Mouse (Mus musculus): Measurements from ENCODE around the gene Ciita.

Gene Ciita

DNA sequence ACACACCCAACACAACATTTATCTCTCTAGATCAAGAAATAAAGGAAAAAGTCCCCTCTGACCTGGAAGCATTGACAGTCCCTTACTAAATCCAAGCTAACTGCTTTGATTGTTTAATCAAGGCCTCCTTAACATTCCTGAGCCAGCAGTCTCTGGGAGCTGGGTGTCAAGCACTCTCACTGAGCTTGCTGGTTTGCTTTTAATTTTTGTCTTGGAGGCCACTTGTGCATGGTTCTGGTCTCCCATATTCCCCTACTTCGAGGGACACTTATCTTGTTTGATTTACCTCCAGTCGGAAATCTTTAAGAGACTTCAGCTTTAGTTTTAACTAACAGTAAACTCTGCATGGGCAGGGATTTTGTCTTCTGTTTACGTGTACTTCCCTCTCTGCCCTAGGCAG, 4.9 kb upstream of the Ciita start:
- DNase-seq (ENCODE audit: low spot score) = no peak

DNA sequence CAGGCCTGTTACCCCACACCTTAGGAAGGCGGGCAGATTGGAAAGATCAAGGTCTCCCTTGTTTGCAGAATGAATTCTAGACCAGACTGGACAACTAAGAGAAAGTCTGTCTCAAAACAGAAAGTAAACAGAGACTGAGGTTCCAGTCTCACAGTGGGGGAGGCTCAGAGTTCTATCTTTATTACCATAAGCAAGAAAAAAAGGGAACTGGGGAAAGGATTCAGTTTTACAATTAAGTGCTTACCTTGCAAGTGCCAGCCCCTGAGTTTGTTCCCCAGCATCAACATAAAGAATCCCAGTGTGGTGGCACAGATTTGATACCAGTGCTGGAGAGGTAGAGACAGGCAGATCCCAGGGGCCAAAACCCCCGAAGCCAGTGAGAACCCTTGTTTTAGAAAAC, 3.9 kb upstream of the Ciita start:
- DNase-seq (ENCODE audit: low spot score) = no peak

DNA sequence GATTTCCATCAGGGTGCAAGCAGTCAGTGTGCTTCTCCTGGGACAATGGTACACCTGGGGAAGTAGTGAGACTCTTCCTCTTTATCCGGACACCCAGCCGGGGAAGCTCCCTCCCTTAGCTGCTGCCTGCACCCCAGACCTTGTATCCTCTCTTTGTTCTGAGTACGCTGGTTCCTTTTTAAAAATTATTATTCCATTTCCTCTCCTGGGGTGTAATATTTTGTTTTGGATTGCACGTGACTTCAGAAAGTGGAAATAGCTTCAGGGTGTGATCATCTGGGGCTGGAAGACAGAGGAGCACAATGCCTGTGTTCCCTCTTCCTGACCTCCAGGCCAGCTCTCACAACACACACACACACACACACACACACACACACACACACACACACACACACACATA, 2.5 kb downstream of the Ciita start:
- no peak for DNase-seq (ENCODE audit: low spot score)

DNA sequence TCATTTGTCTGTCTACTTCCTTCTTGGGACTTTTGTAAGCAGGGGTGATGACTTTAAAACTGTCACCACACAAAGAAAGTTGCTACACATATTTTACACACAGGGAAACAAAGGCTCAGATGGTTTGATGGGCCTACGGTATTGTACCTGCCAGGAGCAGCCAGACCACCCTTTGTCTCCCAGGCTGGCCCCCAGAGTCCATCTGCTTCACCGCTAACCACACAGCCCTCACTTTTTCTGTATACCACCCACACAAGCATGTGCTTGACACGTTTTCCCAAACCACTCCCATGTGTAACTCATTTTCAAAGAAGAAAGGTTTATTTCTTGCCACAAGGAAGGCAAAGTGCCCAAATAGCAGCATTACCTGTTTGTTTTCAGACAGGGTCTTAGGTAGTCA, 7.1 kb downstream of the Ciita start:
- no peak for DNase-seq (ENCODE audit: low spot score)

DNA sequence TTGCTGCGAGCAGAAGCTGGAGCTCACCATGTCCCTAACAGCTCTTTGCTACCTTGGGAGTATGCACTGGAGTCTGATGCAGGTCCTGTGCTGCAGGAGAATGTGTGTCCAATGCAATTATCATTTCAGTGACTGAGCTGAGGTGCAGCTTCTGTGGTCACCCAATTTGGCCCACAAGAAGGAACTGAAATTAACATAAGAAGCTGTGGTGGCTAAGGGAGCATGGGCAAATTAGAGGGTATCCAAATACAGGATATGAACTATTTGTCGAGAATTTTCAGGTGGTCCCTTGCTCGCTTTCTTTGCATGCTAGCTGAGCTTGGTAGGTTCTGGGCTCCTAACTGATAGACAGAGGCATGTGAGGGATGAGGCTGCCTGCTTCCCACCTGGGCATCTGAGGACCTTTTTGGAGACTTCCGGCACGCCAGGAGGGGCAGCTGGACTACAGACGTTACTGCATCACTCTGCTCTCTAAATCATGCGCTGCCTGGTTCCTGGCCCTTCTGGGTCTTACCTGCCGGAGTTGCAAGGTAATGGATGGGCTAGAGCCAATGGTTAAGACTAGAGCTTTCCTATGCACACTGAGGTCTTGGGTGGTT, 8.1 kb downstream of the Ciita start:
- DNase-seq (ENCODE audit: low spot score) = no peak

DNA sequence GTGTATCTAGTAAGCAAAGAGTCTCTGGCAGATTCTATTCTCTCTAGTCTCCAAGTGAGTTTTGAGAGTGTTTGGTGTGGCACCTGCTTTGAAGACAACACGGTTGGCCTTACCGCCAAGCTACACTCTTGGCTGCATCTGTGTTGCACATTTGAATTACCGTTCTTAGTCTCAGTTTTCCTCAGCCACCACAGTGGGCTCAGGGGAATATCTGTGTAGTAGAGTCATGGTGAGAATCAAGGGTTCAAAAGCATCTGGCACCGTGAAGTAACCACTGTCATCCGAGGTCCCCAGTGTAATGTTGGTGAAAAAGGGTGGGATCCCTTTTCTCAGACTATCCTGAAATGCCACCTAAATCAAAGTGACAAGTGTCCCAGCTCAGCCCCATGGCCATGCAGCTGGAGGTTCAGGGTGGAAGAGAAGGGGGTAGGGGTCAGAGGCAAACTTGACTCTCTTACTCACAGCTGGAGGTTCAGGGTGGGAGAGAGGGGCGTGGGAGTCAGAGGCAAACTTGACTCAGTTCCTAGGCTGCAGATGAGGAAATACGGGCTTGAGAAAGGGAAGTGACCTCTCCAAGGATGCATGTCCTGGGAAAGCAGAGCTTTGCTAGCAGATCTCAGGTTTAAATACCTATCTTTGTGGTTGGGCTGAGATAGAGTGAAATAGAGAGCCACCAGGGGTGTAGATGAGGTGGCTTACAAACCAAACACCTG, 9.1 kb downstream of the Ciita start:
- no peak for DNase-seq (ENCODE audit: low spot score)

DNA sequence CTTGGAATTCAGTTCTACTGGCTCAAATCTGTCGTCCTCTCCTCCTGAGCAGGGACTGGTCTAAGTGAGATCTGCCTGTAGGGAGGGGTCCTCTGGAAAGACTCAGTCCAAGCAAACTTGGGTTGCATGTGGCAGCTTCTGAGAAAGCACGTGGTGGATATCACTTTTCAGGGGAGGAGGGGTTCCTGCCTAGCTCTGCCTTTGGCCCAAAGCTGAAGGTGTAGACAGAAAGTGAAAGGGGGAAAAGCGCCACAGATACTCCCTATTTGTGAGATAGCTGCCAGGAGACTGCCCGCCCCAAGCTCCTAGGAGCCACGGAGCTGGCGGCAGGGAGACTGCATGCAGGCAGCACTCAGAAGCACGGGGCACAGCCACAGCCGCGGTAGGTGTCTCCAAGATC, 9.6 kb downstream of the Ciita start:
- DNase-seq (ENCODE audit: low spot score) = no peak

DNA sequence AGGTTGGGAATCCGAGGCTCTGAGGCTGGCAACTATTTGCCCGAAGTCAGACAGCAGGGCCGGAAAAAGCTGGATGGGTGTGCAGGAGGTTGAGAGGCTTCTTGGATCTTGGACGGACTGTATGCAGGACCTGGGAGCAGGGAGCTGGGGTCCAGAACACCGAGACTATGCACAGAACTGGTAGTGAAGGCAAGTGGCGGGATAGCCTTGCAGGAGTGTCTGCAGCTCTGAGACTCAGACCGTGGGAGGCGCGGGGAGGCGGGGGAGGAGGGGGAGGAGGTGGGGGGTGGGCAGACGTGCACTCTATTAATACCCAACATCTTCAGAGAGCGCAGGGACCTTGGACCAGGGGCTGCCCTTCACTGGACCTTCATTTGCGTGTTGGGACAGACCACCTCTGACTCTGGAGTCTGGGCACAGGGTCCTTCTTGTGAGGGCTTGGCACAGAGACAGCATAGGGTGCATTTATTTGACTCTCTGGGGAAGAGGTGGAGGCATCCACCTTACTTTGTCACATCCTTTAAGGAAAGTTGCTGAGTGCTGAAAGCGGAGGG, 10.1 kb downstream of the Ciita start:
- DNase-seq (ENCODE audit: low spot score) = no peak

DNA sequence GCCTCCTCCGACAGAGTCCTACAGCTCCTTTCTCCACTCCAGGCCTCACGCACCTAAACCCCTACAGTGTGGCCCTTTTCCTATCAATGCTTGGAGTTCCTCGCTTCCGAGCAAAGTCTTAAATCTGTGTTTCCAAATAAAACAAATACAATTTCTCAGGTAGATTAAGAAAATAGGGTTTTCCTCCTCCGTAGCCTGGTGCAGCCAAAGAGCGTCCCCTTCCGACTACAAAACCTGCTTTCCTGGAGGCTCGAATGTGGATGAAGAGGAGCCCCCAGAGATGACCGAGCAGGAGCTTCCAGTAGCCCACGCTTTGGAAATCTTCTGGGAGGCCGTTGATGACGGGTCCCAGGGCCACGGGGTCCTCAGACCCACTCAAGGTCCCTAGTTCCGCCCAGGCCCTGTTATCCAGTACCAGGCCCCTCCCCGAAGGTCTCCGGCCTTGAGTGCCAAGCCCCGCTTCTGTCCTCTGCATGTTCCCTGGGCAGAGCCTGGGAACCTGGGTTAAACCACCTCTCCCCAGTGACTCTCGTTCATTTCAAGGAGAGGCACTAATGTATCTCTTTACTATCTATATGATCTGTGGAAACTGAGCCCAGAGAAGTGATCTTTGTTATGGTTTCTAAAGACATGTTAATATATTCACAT, 10.8 kb downstream of the Ciita start:
- DNase-seq (ENCODE audit: low spot score) = no peak

DNA sequence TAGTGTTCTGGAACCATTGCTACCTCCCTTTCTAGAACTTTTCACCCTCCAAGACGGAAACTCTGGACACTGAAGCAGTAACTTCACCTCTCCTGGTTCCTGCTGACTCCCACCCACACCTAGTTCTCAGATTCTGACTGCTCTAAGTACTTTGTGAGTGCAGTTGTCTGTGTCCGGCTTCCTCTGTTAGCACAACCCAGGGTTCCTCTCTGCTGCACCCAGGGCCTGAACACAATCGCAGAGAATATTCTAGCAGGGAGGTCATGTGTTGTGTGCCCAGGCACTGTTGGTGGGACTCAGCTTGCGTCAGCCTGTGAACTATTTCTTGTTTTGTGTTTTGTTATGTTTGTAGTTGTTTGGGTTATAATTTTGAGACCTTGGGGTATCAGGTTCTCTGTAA, 11.9 kb downstream of the Ciita start:
- no peak for DNase-seq (ENCODE audit: low spot score)

DNA sequence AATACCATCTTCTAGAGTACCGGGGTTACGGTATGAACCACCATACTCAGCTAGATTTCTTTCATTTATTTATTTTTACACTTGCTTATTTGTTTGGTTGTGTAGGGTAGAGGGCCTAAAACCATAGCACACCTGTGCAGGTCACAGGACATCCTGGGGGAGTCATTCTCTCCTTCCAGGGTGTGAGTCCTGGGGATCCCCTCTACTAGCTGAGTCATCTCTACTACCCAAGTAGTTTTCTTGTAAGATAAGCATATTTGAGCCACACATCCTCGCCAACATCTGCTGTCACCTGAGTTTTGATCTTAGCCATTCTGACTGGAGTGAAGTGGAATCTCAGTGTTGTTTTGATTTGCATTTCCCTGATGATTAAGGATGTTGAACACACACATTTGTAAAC, 12.7 kb downstream of the Ciita start:
- DNase-seq (ENCODE audit: low spot score) = no peak

DNA sequence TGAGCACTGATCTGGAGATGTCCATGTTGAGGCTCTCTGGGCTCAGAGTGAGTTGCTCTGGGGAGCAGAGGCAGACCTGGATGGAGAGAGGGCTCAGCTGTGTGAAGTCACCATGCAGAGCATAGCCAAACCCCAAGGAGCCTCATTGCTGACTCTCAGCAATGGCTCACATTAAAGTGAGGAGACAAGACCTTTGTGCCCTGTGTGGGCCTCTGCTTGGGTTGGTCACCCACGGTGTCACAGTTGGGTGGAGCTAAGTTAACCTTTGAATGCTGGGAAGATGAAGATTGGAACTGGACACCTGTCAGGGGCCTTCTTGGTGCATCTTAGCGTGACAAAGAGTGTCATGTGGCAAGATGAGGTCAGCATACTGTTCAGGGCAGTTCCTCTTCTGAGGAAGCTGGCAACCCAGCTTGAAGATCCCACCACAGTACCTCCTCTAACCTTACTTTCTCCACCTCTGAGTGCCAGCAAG, 16.0 kb downstream of the Ciita start:
- no peak for DNase-seq (ENCODE audit: low spot score)

DNA sequence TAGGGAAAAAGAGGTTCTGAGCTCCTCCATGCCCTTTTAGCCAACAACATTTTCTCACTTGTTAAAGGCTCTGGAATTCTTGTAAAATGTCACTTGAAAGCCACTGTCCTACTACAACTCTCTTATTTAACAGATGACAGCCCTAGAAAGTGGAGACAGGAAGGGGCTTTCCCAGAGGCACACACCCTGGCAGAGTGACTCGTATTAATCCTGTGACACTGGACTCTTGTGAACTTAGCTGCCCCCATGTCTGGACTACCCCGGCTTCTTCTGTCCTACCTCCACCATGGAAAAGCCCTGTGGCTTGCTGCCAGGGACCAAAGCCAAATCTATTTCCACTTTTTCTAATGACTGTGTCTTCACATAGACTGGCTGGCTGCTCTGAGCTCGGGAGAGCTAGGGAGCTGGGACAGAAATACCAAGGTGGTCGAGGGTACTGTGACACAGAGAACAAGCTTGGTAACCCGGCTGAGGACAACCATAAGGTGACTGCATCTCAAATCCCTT, 18.3 kb downstream of the Ciita start:
- no peak for DNase-seq (ENCODE audit: low spot score)

DNA sequence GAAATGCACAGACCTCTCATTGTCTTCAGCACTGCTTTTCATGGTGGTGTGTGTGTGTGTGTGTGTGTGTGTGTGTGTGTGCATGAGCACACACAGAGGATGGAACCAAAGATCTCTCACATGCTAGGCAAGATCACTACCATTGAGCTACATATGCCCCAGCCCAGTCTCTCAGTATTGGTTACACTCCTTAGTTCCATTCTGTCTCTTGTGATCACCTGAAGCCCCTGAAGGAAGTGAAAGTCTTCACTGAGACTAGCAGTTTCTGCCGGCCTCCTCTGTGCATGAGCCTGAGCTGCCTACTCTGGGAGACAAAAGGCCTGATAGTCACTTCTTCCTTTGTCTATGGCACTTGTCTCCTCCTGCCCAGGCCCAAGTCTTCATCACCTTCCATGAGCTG, 19.3 kb downstream of the Ciita start:
- DNase-seq (ENCODE audit: low spot score) = no peak

DNA sequence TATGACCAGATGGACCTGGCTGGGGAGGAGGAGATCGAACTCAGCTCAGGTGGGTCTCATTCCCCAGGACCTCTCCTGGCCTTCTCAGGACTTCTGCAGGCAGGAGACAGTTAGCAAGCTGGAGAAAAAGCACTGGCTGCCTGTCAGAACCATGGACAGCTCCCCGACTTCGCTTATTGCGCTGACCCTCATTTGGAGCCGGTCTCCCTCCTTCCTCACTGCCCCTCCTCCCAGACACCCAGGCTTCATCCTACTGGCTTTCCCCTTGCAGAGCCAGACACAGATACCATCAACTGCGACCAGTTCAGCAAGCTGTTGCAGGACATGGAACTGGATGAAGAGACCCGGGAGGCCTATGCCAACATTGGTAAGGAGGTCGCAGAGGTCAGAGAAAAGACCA, 22.0 kb downstream of the Ciita start:
- DNase-seq (ENCODE audit: low spot score) = no peak

DNA sequence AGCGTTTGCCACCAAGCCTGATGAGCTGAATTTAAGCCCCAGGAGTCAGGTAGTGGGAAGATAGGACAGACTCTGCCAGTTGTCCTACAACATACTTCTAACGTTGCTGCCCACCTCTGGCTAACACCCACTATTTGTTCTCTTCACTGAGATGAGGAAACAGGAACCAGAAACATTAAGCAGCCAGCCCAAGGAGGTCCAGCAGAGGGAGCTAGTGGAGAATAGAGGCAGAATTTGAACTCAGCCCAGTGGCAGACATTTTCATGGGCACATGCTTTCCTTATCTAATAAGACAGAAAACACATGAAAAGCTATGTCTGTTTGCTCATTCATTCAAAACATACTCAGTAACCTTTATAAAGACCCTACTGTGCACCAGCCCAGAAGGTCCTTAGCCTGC, 23.2 kb downstream of the Ciita start:
- no peak for DNase-seq (ENCODE audit: low spot score)

DNA sequence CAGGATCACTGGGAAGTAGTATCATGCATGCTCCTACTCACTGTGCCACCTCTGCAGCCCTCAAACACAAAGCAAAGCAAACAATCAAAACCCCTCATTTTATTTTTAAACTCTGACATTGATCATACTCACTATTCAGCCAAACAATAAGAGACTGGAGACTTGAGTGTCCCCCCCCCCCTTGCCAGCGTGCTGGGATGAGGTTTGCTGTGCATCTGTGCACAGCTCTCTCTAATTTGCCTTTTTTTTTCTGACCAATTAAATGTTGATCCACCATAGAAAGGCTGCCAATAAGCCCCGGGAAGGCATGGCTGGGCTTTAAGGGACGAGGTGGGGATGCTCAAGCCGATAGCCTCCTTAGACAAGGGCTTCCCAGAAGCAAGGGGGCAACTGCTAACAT, 27.6 kb downstream of the Ciita start:
- DNase-seq (ENCODE audit: low spot score) = no peak

DNA sequence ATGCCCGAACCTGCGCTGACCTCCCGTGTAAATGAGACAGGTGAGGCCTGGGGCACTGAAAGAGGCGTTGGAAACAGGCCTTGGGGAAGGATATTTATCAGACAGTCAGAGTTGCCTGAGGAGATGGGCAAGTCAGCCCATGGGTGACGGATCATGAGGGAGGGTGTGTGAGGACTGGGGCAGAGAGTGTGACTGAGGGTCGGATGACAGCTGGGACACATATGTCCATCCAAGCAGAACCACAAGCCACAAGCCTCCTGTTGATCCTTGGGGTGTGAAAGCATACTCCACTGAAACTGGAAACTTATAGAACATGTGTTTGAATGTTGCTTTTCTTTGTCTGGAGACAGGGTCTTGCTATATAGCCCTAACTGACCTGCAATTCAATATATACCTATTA, 28.8 kb downstream of the Ciita start:
- no peak for DNase-seq (ENCODE audit: low spot score)

DNA sequence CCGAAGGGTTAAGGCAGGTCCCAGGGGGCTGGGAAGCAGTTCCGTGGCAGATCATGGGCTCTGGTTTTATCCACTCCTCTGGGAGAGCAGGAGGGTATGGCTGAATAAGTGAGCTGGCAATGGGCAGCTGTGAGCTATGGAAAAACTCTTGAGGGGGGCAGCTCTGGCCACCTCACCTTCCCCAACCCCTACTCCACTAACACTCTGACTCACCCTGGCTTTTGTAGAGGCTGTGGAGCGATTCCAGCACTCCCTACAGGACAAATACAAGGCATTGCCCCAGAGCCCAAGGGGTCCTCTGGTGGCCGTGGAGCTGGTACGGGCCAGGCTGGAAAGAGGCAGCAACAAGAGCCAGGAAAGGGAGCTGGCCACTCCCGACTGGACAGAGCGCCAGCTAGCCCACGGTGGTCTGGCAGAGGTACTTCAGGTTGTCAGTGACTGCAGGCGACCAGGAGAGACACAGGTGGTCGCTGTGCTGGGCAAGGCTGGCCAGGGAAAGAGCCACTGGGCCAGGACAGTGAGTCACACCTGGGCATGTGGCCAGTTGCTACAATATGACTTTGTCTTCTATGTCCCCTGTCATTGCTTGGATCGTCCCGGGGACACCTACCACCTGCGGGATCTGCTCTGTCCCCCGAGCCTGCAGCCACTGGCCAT, 30.7 kb downstream of the Ciita start:
- no peak for DNase-seq (ENCODE audit: low spot score)

DNA sequence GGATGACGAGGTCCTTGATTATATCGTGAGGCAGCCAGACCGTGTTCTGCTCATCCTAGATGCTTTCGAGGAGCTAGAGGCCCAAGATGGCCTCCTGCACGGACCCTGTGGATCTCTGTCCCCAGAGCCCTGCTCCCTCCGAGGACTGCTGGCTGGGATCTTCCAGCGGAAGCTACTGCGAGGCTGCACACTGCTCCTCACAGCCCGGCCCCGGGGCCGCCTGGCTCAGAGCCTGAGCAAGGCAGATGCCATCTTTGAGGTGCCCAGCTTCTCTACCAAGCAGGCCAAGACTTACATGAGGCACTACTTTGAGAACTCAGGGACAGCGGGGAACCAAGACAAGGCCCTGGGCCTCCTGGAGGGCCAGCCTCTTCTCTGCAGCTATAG, 31.3 kb downstream of the Ciita start:
- no peak for DNase-seq (ENCODE audit: low spot score)

DNA sequence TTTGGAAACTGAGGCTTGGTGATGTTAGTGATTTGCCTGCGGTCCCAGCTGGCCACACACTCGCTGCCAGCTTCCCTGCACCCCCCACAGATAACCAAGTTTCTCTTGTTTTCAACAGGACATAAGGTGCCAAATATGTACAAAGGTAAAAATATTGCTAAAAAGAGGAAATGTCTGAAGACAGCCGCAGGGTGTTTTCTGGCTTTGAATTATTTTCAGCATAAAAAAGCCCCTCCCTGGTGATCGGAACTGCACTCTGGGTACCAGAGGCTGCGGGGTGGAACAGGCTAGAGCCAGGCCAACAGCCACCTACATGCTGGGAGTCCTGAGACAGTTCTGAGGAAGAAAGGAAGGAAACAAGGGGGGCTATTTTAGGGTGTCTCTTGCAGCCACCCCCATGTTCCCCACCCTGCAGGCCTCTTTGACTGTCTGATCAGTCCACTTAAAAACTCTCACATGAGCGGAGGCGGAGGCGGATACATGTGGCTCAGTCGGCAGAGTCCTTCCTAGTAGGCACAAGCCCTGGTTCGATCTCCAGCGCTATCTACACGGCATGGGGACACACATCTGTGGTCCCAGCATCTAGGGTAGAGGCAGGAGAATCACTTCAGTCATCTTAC, 36.2 kb downstream of the Ciita start:
- no peak for DNase-seq (ENCODE audit: low spot score)

DNA sequence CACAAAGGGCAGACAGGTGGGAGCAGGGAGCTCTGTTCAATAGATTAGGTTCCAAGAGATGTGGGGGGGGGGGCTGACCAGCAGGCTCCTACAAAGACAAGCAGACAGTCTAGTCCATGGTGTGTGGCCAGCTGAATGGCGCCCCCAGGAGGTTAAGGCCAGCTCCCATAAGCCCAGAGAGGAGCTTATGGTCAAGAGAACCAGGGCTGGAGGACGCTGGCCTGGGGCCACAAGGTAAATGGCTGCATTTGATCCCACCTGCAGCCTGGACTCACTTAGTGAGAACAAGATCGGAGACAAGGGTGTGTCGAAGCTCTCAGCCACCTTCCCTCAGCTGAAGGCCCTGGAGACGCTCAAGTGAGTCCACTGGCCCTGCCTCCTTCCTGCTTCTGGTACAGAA, 38.2 kb downstream of the Ciita start:
- no peak for DNase-seq (ENCODE audit: low spot score)

Data from layer of hippocampus, adult 11-12 months (tissue).